Mouse (Mus musculus) megakaryocyte-erythroid progenitor cell, adult 5-6 weeks (primary cell): Measurements from ENCODE around the gene Zfp61. TPM values are rescaled to one million over a fixed set of nuclear protein-coding genes. Genes with fewer than 3 reads are reported as not detected.
A peak's percentile ranks its signal among the peaks of the same experiment; 100 is the strongest.
"Not testable (repeated sequence)": the region's sequence is repeated elsewhere in the genome, so short reads cannot be mapped to it uniquely, and the experiment has no call there.

Experiments used
- ATAC-seq: replicated peaks from 2 replicates; pipeline ENCODE4 v1.8.0; 2016; ENCODE audit warnings: mild to moderate bottlenecking, inconsistent platforms; ENCODE audit not compliant: severe bottlenecking, poor library complexity, low FRiP score, low TSS enrichment
- total RNA-seq, 2 experiments: library from RNA; stranded (forward) in 1 of 2; stranded (reverse) in 1 of 2; fragments of 200-1000, 215-1000 nt in 1 of 2; fragments of >200 nt in 1 of 2; fragmentation: Nextera tagmentation in 1 of 2; gene quantifications; 2 replicates each; pipeline ENCODE4 v1.2.3; 2014 to 2017

The Zfp61 gene
- total RNA-seq, 2 experiments from 2014 or later, result 9.3 to 16.0 TPM

- peak; percentile 95 for ATAC-seq
Observed at GRCm38 (mm10) chr7:24298973-24299708, 1.9 kb downstream of the Zfp61 start.

- no peak for ATAC-seq
Observed at GRCm38 (mm10) chr7:24298635-24298972, 2.4 kb downstream of the Zfp61 start.

DNA sequence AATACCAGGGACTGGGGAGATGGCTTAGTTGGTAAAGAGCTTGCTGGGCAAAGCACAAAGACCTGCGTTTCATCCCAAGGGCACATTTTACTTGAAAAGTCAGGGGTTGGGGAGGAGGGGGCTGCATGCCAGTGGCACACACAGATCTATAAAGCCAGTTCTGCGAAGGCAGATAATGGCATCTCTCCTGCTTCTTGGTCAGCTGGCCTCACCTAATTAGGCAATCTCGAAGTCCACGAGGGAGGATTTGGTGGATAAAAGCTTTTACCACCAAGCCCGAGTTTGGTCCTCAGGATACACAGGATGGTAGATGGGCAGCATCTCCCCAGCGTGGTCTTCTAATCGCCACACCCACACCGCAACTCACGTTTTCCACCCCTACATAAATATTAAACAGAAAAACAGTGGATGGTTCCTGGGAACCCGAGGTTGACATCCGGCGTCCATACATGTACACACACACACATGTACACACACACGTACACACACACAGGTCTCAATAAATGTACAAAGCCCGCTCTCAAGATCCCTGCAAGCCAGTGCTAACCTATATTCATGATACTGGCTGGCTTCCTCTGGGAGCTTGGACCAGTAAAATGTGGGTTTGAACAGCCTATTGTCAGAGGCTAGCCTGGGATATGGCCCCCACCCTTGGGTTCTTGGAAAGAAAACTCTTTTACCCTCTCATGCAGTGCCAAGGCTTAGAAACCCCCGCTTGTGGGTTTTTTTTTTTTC is 3.5 kb downstream of the Zfp61 start:
- no peak for ATAC-seq

GRCm38 (mm10) chr7:24296386-24296785 is 4.6 kb downstream of the Zfp61 start:
- ATAC-seq, result no peak

- ATAC-seq, result no peak
Observed at GRCm38 (mm10) chr7:24295376-24295775, 5.7 kb downstream of the Zfp61 start.

DNA sequence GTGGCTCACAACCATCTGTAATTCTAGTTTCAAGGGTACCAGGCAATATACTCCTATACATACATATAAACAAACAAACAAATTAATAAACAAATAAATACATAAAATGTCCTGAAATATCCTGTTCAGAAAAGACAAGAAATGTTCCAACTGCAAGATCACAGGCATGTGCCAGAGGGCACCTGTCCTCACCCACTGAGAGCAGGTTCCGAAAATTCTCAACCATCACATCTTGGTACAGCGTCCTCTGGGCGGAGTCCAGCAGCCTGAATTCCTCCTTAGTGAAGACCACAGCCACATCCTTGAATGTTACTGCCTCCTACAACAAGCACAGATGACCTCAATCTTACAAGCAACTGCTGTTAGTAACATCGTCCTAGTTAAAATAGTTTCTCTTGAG is 6.3 kb downstream of the Zfp61 start:
- no peak for ATAC-seq

DNA sequence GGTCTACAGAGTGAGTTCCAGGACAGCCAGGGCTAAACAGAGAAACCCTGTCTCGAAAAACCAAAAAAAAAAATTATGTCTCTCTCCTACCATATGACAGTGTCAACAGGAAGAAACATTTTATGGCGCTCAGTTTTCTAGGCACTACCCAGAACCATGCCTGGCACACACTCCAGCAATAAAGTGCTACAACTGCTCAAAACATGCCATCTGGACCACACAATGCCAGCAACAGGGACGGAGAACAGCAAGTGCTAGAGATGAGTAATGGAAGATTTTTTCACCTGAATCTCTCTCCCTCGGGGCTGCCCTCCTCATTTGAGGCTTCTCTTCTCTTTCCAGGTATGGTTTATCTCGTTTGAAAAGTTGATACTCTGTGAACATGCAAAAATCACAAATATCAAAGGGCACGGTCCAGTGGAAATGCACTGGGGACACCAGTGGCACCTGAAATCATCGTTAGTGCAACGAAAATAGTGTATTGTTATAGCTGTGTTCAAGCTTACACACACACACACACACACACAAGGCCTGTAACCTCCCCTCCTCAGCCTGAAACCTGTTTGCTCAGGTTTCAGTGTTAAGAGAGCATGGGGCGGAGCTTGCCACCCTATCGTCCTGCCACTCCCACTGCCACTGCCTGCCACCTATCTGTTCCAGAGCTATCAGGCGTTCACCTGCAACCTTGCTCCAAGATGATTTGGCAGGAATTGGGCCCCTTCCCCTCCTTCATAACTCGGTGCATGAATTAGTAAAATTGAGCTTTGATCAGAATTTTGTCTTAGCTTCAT is 7.8 kb downstream of the Zfp61 start:
- ATAC-seq, result no peak

- no peak for ATAC-seq
Observed at GRCm38 (mm10) chr7:24291387-24292090, 9.5 kb downstream of the Zfp61 start.

- no peak for ATAC-seq
Observed at GRCm38 (mm10) chr7:24290106-24290693, 10.8 kb downstream of the Zfp61 start.

DNA sequence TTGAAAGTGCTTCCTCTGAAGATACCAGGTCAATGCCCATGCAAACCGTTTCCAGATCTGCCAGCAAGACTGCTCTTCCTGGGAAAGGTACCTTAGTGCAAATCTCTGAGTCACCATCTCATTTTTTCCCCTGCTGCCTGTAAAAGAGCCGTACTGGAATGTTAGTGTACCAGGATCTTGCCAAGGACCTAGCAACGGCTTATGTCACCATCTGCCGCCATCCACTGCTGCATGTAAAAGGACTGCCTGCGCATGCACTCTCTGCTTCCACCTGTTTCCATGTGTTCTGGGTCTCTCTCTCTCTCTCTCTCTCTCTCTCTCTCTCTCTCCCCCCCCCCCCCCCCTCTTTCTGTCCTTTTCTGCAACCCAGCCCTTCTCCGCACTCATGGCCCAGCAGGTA is 12.5 kb downstream of the Zfp61 start:
- ATAC-seq, result no peak

GRCm38 (mm10) chr7:24287670-24288069 is 13.4 kb downstream of the Zfp61 start:
- no peak for ATAC-seq

DNA sequence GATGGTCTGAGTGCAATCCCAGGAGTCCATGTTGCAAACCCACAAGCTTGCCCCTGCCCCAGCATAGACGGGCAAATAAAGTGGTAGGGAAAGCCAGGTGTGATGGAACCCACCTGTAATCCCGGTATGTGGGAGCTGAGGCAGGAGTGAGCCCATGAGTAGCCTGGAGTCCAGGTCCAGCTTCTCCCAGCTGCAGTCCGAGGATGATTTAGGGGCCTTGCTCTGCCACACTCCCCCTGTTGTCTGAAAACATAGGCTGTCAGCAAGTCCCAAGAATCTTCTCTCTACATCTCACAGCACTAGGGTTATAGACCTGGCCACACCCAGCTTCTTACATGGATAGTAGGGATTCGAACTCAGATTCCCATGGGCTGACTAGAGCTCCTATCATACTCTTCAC is 14.1 kb downstream of the Zfp61 start:
- ATAC-seq, result no peak

- ATAC-seq, result 0 out of 2 replicates have a peak, but pooled peaks have one; percentile 37
Observed at GRCm38 (mm10) chr7:24286090-24286489, 14.9 kb downstream of the Zfp61 start.

GRCm38 (mm10) chr7:24280858-24281145 is 20.2 kb downstream of the Zfp61 start:
- ATAC-seq, result no peak

DNA sequence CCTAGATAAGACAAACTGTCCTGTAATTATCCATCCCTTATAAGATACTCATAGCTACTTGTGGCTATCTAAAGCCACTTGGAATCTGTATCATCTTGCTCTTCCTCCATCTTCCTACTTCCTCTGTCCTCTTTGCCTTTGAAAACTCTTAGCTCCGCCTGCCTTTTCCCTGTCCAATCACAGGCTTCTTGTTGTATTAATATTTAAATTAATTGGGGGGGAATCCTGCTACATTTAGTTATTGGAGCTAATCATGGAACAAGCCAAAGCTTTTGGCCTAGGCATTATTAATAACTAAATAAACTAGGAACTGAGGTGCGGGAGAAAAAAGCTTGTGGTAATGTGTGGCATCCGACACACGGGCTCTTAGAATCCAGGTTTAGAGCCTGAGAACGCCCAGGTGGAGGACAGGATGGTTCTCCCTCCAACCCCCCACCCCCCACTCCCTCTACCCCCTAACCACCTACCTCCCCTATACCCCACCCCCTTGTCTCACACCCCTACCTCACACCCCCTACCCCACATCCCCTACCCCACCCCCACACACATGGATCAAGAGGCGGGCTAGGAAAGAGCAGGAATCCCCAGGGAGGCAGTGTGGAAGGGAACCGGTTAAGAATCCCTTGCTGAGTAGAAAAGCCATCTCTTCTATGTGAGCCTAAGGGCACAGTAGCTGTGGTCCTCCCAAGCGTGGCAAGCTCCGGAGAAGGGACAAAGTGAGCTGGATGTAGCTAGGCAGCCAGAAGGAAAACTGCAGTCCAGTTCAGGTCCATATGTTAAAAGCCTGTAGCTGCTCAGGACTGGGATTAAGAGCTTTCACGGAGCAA is 20.8 kb downstream of the Zfp61 start:
- ATAC-seq, result no peak

DNA sequence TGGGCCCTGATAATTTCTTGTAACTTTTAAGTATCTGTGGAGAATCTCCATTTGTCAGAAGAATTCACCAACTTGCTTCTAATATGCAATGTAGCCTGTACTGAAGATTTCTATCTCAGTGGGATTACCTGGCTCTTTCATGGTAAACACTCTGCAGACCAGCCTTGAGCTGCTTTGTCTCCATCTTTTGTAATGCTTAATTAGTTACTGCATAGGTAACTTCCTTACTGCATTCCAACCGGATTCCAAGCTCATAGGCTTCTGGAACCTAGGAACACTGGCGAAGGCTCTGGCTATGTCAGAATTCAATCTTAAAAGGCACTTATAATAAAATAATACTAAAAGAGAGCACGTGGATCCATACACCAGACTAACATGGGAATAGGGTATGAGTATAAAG is 22.3 kb downstream of the Zfp61 start:
- not testable (repeated sequence) for ATAC-seq

- no peak for ATAC-seq
Observed at GRCm38 (mm10) chr7:24274456-24274855, 26.6 kb downstream of the Zfp61 start.

DNA sequence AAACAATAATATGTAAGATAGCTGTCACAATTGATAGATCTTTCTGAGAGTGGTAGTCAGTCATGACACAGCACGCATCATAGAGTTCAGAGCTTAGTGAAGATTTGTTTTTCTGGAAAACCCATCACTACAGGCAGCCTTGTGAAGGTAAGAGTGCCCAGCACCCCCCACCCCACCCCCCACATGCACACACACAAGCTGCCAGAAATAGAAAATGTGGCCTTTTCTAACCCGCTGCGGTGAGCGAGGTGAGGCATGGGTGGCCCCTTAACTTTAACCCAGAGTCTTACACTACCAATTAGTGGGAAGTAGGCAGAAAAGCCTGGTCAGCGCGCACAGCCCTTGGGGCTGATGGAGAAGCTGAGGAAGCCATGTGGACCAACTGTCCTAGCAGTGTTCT is 29.8 kb downstream of the Zfp61 start:
- no peak for ATAC-seq

GRCm38 (mm10) chr7:24270288-24270672 is 30.8 kb downstream of the Zfp61 start, which contains the start of gene Zfp93:
Gene Zfp93 (plus strand): TSS chr7:24270420.
- ATAC-seq, result peak; percentile 80
